Mouse (Mus musculus) embryonic facial prominence, embryonic 13.5 days (tissue): ENCODE measurements at regions not wholly inside any gene's neighbourhood (a gene's known extent, or its start where the extent isn't known, plus 50 kb on each side); places are given as distances from the start of the nearest gene placed in this dataset.

Experiments used
- ATAC-seq: fragments of 200-750 bp; cut with Nextera tagmentation; 2 replicates; pipeline ENCODE4 v1.8.0; 2017; ENCODE audit warnings: low read depth; ENCODE audit not compliant: insufficient number of reproducible peaks, insufficient read depth, low FRiP score, low TSS enrichment
- H3K27ac ChIP-seq: fragments of 300-500 bp; sonication (generic); 2 replicates; pipeline ENCODE4 v1.5.1; 2015; ENCODE audit warnings: moderate library complexity, mild to moderate bottlenecking, inconsistent platforms
- H3K27me3 ChIP-seq: fragments of 300-500 bp; sonication (generic); 2 replicates; pipeline ENCODE4 v1.6.1; 2015; ENCODE audit warnings: mild to moderate bottlenecking, inconsistent platforms
- H3K36me3 ChIP-seq: fragments of 300-500 bp; sonication (generic); 2 replicates; pipeline ENCODE4 v1.6.1; 2015; ENCODE audit warnings: mild to moderate bottlenecking, inconsistent platforms
- H3K4me1 ChIP-seq: fragments of 300-500 bp; sonication (generic); 2 replicates; pipeline ENCODE4 v1.6.1; 2015; ENCODE audit warnings: inconsistent platforms
- H3K4me2 ChIP-seq: fragments of 300-500 bp; sonication (generic); 2 replicates; pipeline ENCODE4 v1.6.1; 2015; ENCODE audit warnings: moderate library complexity, mild to moderate bottlenecking, inconsistent platforms
- H3K4me3 ChIP-seq: fragments of 300-500 bp; sonication (generic); 2 replicates; pipeline ENCODE4 v1.5.1; 2015; ENCODE audit warnings: mild to moderate bottlenecking, inconsistent platforms
- H3K9ac ChIP-seq: fragments of 300-500 bp; sonication (generic); 2 replicates; pipeline ENCODE4 v1.6.1; 2015; ENCODE audit warnings: mild to moderate bottlenecking, inconsistent platforms
- H3K9me3 ChIP-seq: fragments of 300-500 bp; sonication (generic); 2 replicates; pipeline ENCODE4 v1.6.1; 2016; ENCODE audit warnings: inconsistent platforms
- WGBS: fragments of 180-500 bp; shearing (Covaris S2); methylation state at CpG from one replicate; pipeline ENCODE4 v1.1.7; 2015; ENCODE audit warnings: mixed read lengths; 5-methylcytosine and 5-hydroxymethylcytosine counted together

GRCm38 (mm10) chr3:16810878-16811611 lies 804.8 kb upstream of the Gm5150 start:
- Histone ChIP-seq H3K36me3 (no peaks in the 10 kb centered on the region), H3K27me3 (no peaks in the 10 kb centered on the region), H3K9me3 (no peaks in the 10 kb centered on the region), H3K4me3 (no peak overlapping the region), H3K9ac (no peak overlapping the region), H3K4me1 (peaks cover 5% of the 10 kb centered on the region; the same call in 1 of the 2 replicates), H3K4me2 (no peak overlapping the region), H3K27ac (no peak overlapping the region)
- no peak for ATAC-seq
- 17% methylated on average over 3 of the region's 3 CpGs for WGBS

GRCm38 (mm10) chr3:16803603-16804002 lies 797.4 kb upstream of the Gm5150 start:
- Histone ChIP-seq H3K4me3 (no peak overlapping the region), H3K4me1 (no peaks in the 10 kb centered on the region), H3K27ac (no peak overlapping the region), H3K9ac (no peak overlapping the region), H3K27me3 (no peaks in the 10 kb centered on the region), H3K4me2 (no peak overlapping the region), H3K9me3 (no peaks in the 10 kb centered on the region), H3K36me3 (no peaks in the 10 kb centered on the region)
- ATAC-seq, result no peak
